Mouse (Mus musculus): ENCODE measurements around the gene Msi2. TPM values are rescaled to one million over a fixed set of nuclear protein-coding genes. Genes with fewer than 3 reads are reported as not detected.

The Msi2 gene
- polyA plus RNA-seq, 1 experiment = 18.3 TPM

DNA sequence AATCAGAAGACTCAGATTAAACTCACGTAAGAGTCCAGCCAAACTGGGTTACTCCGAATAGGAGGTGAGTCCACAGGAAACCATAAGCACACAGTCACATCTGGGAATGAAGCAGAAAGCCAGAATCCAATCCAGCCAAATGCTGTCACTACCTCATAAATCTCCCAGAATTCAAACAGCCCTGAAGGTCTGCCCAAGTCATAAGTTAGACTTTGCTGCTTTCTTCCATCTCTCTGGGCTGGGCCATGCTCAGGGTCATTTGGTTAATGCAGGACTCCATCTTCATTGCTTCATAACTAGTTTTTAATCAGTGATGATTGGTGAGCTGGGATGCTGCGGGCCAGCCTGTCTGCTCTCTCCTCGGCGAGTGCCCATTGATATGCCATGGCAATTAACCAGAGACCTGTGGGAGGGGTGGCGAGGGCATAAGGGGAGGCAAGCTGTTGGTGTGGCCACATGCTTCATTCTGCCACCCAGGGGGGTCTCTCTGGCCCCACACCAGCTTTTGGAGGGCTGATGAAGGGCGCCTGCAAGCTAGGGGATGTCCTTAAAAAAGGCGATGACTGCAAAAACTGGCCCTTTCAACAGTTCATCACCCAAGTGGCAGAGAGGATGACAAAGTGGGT is 385.9 kb downstream of the Msi2 start:
- TF ChIP-seq GATA1 (IDR thresholded peaks at IDR 0.05; ENCODE audit: low read length) = no peak

DNA sequence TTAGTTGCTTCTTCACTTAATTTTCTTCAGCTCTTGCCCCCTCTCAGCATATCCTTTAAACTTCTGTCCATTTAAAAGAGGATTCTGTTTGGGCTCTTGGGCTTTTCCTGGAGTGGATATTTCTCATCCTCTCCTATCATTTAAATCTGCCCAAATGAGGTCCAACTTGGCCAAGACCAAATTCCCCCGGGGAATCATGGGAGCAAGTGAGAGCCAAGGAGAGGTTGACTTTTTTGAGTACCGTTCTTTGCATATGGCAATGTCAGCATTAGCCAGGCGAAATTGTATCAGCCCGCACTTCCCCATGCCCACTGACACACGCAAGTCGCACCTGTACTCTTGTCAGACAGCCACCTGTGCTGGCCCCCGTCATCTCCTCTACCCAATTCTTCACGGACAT is 386.6 kb downstream of the Msi2 start:
- TF ChIP-seq GATA1 (IDR thresholded peaks at IDR 0.05; ENCODE audit: low read length) = no peak

DNA sequence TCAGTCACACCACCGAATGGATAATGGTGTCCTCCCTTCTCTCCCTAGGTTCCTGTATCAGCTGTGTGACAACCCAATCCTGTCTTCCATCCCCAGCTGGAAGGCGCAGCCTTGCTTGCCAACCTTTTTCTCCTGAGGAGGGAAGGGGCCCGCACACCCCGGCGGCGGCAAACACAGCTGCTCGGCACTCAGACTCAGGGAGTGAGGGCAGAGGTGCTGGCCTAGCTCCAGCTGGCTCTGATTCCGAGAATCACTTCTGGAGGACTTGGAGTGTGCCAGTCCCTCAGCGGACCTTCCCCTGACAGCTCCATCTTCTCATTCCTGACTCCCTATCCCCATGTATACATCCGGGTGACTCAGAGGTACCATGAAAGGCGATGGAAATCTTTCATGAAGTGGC is 387.5 kb downstream of the Msi2 start:
- no peak for TF ChIP-seq GATA1 (IDR thresholded peaks at IDR 0.05; ENCODE audit: low read length)

DNA sequence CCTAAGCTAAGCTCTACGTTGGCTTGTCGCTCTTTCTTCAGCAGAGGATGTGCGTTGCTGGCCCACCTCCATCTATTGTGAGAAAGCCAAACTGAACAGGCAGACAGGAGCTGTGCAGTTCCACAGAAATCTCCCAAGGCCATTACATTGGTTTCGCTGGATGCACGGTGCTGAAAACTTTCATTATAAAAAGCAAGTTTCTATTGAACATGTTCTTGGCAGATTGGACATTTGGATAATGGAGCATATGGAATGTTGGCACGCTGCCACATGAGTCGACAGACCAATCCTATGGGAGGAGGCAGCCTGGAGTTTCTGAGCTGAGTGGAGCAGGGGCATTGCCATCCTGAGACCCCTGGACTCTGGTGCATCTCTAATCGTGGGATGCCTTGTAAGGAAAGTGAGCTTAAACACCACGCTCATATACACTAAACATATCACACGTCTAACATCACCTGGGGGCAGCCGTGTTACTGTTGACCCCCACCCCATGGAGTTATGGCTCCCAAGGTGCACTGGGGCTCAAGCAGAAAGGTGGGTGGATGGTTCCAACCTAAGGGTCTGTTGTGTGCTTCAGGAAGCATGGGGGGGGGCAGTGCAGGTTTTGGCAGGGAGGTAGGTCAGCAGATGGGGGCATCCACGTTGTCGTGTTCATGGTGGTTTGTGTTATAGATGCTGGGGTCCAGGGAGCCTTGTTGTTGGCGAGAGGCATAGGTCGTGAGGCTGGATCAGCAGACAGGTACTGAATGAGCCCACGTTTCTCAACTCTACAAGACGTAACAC is 389.3 kb downstream of the Msi2 start:
- no peak for TF ChIP-seq GATA1 (IDR thresholded peaks at IDR 0.05; ENCODE audit: low read length)

DNA sequence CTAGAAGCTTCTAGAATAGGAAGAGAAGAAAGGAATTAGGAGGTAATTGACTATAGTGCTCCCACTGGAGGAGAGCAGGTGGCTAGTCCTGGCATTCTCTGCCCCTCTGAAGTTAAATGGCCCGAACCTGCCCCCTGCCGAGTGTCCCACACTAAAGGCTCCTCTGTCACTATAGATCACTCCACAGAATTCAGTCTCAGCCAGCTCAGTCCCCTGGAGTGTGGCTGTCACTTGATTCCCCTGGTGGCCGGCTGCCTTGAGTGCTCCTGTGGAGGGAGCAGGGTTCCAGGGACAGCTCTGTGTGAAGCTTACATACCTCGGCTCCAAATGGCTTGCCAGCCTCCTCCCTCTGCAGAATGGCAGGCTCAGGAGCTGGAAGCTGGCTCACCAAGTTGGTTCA is 391.3 kb downstream of the Msi2 start:
- no peak for TF ChIP-seq GATA1 (IDR thresholded peaks at IDR 0.05; ENCODE audit: low read length)

DNA sequence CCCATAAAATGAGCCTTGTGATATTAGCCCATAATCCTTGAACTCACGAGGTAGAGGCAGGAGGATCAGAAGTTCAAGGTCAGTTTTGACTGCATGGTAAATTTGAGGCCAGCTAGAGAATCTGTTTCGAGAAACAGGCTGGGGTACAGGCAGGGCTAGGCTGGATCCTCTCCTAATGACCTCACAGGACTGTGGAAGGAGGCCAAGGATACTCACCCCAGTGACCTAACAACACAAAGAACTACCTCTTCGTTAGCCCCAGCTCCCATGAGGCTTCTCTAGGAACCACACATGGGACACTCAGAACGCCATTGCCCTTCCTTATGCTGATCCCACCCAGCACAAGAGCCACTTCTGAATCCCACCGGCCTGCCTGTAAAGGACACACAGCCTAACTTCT is 399.5 kb downstream of the Msi2 start:
- TF ChIP-seq GATA1 (IDR thresholded peaks at IDR 0.05; ENCODE audit: low read length) = no peak

DNA sequence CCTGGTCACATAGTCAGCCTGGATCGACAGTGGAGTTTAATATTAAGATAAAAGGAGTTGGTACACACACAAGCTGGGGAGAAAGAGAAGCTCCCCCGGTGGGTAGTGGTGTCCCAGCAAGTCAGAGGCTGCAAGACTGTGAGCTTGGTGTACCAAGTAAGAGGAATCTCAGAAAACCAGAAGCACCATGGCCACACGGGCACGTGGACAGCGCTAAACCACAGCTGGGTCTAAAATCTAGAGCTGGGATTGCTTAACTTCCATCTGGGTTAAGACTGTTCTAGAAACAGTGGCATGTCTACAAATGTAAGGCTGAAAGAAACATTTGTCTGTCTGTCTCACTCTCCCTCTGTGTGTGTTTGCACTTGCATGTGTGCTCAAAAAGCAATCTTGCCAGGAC is 402.9 kb downstream of the Msi2 start:
- no peak for TF ChIP-seq GATA1 (IDR thresholded peaks at IDR 0.05; ENCODE audit: low read length)

DNA sequence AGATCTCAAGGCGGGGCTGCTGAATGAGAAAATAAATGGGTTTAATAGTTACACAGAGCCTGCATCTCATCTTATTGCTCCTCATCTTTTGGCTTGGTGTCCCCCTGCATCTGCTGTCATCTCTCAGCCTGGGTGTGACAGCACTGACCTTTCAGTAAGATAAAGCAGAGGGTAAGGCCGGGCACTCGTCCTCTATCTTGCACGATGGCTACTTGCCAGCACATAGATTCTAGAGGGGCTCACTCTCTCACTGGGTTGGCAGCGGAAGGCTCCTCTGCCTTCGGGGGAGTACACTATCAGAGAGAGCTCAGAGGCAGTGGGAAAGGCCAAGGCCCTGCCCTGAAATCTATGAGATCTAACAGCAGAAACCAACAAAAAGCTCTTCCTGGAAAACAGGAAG is 403.8 kb downstream of the Msi2 start:
- TF ChIP-seq GATA1 (IDR thresholded peaks at IDR 0.05; ENCODE audit: low read length) = no peak

DNA sequence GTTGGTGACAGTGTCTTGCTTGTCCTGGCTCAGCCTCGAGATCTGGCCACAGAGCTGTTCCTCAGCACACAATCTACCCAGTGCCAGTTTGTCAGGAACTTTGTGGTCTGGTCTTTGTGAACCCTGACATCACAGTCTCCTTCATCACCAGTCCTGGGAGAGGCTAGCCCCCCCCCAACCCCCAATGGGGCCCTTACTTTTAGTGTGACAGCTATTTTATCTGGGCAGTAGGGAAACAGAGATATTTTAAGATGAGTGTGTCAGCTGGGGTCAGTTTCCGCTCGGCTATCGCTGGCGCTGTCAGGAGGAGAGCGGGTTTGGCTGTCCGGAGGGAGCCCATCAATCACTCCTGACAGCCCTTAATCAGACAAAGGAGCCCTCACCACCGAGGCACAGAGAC is 404.8 kb downstream of the Msi2 start:
- no peak for TF ChIP-seq GATA1 (IDR thresholded peaks at IDR 0.05; ENCODE audit: low read length)

DNA sequence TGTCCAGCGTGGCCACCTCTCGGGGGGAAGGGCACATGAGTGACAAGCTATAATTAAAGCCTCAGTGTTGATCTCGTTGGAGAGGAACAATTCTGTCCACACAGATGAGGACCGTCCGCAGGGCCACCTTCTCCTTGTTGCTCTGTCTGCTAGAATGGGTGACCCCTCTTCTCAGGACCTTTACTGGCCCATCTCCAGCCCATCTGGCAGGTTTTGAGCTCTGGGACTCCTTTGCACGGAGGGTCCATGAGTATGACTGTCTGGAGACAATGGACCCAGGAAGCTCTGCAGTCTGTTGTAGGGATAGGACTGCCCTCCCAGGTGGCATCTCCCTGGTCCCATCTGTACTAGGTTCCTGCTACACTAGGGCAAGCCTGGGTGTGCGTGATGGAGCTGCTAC is 406.7 kb downstream of the Msi2 start:
- no peak for TF ChIP-seq GATA1 (IDR thresholded peaks at IDR 0.05; ENCODE audit: low read length)

DNA sequence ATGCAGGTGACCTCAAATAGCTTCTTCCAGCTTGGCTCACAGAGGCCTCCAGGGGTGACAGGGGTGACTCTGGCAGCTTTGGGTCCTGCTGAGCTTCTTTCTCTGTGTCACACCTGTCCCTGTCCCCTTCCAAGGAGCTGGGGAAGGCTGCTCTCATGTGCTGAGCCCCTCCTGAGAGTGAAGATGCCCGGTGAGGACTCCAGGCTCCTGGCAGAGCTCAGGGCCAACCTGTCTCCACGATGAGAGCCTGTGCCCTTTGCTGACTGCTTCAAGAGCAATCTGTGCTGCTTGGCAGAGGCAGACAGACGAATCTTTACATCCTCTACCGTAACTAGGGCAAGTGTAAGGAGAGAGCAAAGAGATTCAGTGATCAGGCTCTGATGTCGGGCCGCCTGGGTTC is 407.5 kb downstream of the Msi2 start:
- no peak for TF ChIP-seq GATA1 (IDR thresholded peaks at IDR 0.05; ENCODE audit: low read length)

DNA sequence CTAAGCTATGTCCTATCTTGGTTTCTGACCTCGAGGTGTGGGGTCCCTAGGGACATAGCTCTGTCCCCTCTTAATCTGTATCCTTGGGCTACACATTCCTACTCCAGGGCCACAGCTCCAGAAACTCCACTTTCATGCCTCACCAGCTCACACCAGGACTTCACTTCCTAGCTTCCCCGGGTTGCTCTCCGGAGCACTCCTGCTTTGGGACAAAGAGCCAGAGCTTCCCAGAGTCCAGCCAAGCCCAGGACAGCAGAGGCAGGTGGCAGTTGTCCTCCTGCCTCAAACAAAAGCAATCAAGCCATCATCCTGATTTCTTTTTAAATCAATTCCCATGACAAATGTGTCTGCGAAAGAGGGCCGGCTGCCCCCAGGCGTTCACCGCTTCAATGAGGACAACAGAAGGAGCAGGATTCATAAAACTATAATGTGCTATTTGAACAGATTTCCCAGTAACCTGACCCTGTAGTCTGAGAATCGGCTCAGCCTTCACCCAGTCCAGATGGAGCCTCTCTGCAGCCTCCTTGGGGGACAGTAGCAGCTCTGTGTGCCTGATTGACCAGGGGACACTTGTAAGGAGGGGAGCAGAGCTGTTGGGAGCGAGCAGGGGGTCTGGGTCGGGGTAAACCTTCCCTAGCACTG is 409.1 kb downstream of the Msi2 start:
- TF ChIP-seq GATA1 (IDR thresholded peaks at IDR 0.05; ENCODE audit: low read length) = no peak

DNA sequence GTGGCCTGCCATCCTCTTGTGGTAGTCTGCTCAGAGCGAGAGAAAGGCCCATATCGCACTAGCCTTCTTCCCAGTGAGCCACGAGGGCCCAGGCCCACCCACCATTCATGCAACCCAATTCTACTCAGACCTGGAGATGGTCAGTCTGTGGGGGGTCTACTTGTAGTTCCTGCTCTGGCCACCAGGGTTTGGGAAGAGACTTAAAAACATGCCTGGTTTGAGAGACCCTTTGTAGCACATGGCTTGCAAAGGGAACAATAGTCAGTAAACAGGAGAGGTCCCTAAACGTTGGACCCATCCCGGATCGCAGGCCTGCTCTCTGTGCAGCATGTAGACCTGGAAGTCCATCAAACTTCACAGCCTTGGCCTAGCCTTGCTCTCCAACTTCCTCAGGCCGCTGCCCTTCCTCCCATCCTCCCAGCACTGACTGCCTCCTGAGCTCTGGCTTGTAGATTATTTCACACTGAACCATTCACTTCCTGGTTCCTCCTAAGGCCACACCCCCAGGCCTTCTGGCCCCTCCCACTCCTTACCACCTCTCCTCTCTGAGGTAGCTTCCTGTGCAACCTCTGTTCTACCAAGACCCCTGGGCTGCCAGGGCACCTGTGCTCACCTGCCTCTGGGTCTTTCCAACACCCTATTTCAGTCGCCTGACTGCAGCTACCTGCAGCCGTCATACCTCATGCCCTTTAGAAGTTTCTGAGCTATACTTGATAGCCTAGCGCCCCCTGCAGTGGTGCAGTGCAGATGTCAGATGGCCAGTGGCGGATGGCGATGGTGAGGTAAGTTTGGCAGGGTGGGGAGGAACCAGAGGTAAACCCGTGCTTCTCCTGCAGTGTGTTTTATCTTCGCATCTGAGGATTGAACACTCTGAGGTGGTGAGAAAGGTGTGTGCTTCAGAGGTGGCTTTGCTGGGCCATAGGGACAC is 410.4 kb downstream of the Msi2 start:
- no peak for TF ChIP-seq GATA1 (IDR thresholded peaks at IDR 0.05; ENCODE audit: low read length)

DNA sequence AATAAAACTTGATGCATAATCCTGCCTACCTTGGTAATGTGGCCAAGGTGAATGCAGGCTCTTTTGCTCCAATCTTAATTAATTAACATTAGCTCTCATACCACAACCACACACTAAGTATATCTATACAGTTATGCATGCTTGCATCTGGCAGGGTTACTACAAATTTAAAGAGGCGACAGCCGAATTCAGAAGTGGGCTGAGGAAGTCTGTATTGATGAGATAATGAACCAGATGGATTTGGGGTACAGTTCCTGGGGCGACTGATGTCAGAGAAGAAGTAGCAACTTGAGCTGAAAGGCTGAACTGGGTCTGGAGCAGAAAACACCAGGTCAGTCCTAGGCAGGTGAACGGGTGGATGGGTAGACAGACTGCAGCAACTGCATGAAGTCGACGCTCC is 412.6 kb downstream of the Msi2 start:
- no peak for TF ChIP-seq GATA1 (IDR thresholded peaks at IDR 0.05; ENCODE audit: low read length)

DNA sequence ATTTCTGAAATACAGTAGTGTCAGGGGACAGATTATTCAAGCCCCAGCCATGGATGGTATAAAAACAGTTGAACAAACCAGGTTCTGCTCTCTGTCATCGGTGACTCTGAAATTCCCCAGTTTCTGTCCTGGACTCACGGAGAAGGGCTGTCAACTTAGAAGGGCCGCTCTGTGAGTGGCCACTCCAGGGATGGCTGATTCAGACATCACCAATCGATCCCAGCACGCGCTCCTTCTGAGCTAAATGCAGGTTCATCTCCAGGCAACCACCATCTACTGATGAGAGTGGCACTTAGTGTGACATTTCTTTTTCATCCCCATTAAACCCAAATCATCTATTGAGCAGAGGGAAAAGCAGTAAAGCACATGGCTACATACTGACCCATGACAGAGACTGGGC is 416.7 kb downstream of the Msi2 start:
- TF ChIP-seq GATA1 (IDR thresholded peaks at IDR 0.05; ENCODE audit: low read length) = no peak

DNA sequence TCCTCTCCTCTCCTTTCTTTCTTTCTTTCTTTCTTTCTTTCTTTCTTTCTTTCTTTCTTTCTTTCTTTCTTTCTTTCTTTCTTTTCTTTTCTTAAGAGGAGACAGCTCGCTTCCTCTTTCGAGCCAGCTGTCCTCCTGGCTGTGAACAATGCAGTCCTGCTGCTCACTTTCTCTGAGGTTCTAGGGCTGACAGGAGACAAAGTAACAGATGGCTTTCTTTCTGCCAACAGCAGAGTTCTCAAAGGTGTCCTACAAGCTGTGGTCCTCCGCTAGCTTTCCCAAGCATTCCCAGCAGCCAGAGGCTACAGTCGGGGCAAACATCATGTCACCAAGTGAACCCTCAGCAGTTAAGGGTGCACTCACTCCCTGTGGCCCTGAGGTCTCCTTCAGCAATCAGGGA is 419.0 kb downstream of the Msi2 start:
- no peak for TF ChIP-seq GATA1 (IDR thresholded peaks at IDR 0.05; ENCODE audit: low read length)

All from G1E-ER4 (cell line).